Mouse (Mus musculus) hindbrain, postnatal 0 days (tissue): Measurements from ENCODE around the gene Fras1. TPM values are rescaled to one million over a fixed set of nuclear protein-coding genes. Genes with fewer than 3 reads are reported as not detected.

ENCODE experiments used
- ATAC-seq: fragments of 200-750 bp; cut with Nextera tagmentation; 2 replicates; pipeline ENCODE4 v1.8.0; 2017; ENCODE audit warnings: mild to moderate bottlenecking, moderate TSS enrichment, moderate library complexity
- DNase-seq: peaks from one replicate; pipeline ENCODE4 v3.0.0-alpha.2; 2015; ENCODE audit warnings: low spot score
- H3K27ac ChIP-seq: fragments of 300-500 bp; sonication (generic); 2 replicates; pipeline ENCODE4 v1.5.1; 2014; ENCODE audit warnings: mild to moderate bottlenecking
- H3K27me3 ChIP-seq: fragments of 300-500 bp; sonication (generic); 2 replicates; pipeline ENCODE4 v1.6.1; 2014; ENCODE audit warnings: low read length, mixed read lengths; ENCODE audit not compliant: insufficient read depth
- H3K36me3 ChIP-seq: fragments of 300-500 bp; sonication (generic); 2 replicates; pipeline ENCODE4 v1.6.1; 2014; ENCODE audit warnings: low read length, mixed read lengths; ENCODE audit not compliant: insufficient read depth
- H3K4me1 ChIP-seq: fragments of 300-500 bp; sonication (generic); 2 replicates; pipeline ENCODE4 v1.6.1; 2014; ENCODE audit warnings: antibody characterized with exemption, low read length, mixed read lengths; ENCODE audit not compliant: insufficient read depth
- H3K4me2 ChIP-seq: fragments of 300-500 bp; sonication (generic); 2 replicates; pipeline ENCODE4 v1.6.1; 2014; ENCODE audit warnings: low read depth, mild to moderate bottlenecking, low read length, moderate library complexity, mixed read lengths
- H3K4me3 ChIP-seq: fragments of 300-500 bp; sonication (generic); 2 replicates; pipeline ENCODE4 v1.5.1; 2014; ENCODE audit warnings: low read length
- H3K9ac ChIP-seq: fragments of 300-500 bp; sonication (generic); replicated peaks from 2 replicates; pipeline ENCODE4 v1.6.1; 2014; ENCODE audit warnings: mild to moderate bottlenecking, low read length, moderate library complexity, mixed read lengths
- H3K9me3 ChIP-seq: fragments of 300-500 bp; sonication (generic); 2 replicates; pipeline ENCODE4 v1.6.1; 2016; ENCODE audit warnings: low read length, mixed read lengths
- CTCF ChIP-seq: IDR thresholded peaks from 2 replicates; pipeline ENCODE4 v1.5.1; 2016; ENCODE audit warnings: antibody characterized with exemption, control low read depth, low read depth
- WGBS: fragments of 180-500 bp; shearing (Covaris S2); extraction: QIAGEN DNeasy Blood & Tissue Kit; methylation state at CpG from one replicate; pipeline ENCODE4 v1.1.7; 2014; 5-methylcytosine and 5-hydroxymethylcytosine counted together
- polyA plus RNA-seq: library from polyadenylated mRNA; unstranded; fragments of >200 nt; fragmentation: Nextera tagmentation; extraction: Ambion mirVana; gene quantifications from 2 replicates; pipeline ENCODE4 v1.2.1, GENCODE M21; 2015
- total RNA-seq: library from RNA; depleted of rRNA; stranded (reverse); fragments of >200 nt; gene quantifications from 2 replicates; pipeline ENCODE4 v1.2.3, GENCODE M21; 2014

Gene Fras1
- total and polyA plus RNA-seq, 2 experiments from 2014 or later: 2.9 to 15.3 TPM

- 66% methylated on average over 4 of the region's 4 CpGs for WGBS
Measured at GRCm38 (mm10) chr5:96363950-96364349, 9.8 kb upstream of the Fras1 start.

GRCm38 (mm10) chr5:96365590-96365989 lies 8.2 kb upstream of the Fras1 start:
- Histone ChIP-seq H3K9ac (no peak overlapping the region), H3K4me1 (no peaks in the 10 kb centered on the region), H3K27me3 (no peaks in the 10 kb centered on the region), H3K36me3 (no peaks in the 10 kb centered on the region), H3K4me3 (no peak overlapping the region), H3K27ac (no peak overlapping the region), H3K4me2 (no peak overlapping the region), H3K9me3 (no peaks in the 10 kb centered on the region)
- ATAC-seq (no peak), DNase-seq (no peak)
- no peak for TF ChIP-seq CTCF
- 88% methylated on average over 5 of the region's 5 CpGs for WGBS

More at GRCm38 (mm10) chr5:96363950-96364349, 9.8 kb upstream of the Fras1 start:
- no peaks in the 10 kb centered on the region for H3K36me3 ChIP-seq
- H3K27me3 ChIP-seq: no peaks in the 10 kb centered on the region
- H3K4me1 ChIP-seq: no peaks in the 10 kb centered on the region
- H3K9ac ChIP-seq: no peak overlapping the region
- H3K27ac ChIP-seq: no peak overlapping the region
- ATAC-seq (no peak), DNase-seq (no peak)
- no peak overlapping the region for H3K4me3 ChIP-seq
- H3K9me3 ChIP-seq: no peaks in the 10 kb centered on the region
- no peak overlapping the region for H3K4me2 ChIP-seq
- TF ChIP-seq CTCF: no peak

- Histone ChIP-seq H3K9me3 (no peaks in the 10 kb centered on the region), H3K36me3 (no peaks in the 10 kb centered on the region), H3K4me3 (no peak overlapping the region), H3K27me3 (no peaks in the 10 kb centered on the region), H3K9ac (no peak overlapping the region), H3K27ac (no peak overlapping the region), H3K4me2 (no peak overlapping the region), H3K4me1 (no peaks in the 10 kb centered on the region)
- no peak for TF ChIP-seq CTCF
- DNase-seq (no peak), ATAC-seq (no peak)
Measured at GRCm38 (mm10) chr5:96367260-96367659, 6.5 kb upstream of the Fras1 start.

- no peak for TF ChIP-seq CTCF
- ATAC-seq: peak; percentile 3; the same call in 1 of the 2 replicates
- peaks cover 4% of the 10 kb centered on the region; the same call in 1 of the 2 replicates for H3K4me1 ChIP-seq
- H3K36me3 ChIP-seq: no peaks in the 10 kb centered on the region
- peak overlapping the region; percentile 55 for H3K4me3 ChIP-seq
- H3K27me3 ChIP-seq: no peaks in the 10 kb centered on the region
- 28% methylated on average over 6 of the region's 6 CpGs for WGBS
- H3K9ac ChIP-seq: peak overlapping the region; percentile 51; the same call in 1 of the 2 replicates
- H3K4me2 ChIP-seq: peak overlapping the region; percentile 94
- 0 out of 2 replicates have a peak overlapping the region, but pooled peaks have one; percentile 50 for H3K27ac ChIP-seq
- no peak for DNase-seq
- H3K9me3 ChIP-seq: no peaks in the 10 kb centered on the region
Measured at GRCm38 (mm10) chr5:96373106-96373505, 649 bp upstream of the Fras1 start.

GRCm38 (mm10) chr5:96373986-96374901 lies 489 bp downstream of the Fras1 start:
- TF ChIP-seq CTCF: peak; percentile 22
- H3K27ac ChIP-seq: peak overlapping the region; percentile 50; the same call in 1 of the 2 replicates

GRCm38 (mm10) chr5:96375391-96375831 lies 1.7 kb downstream of the Fras1 start:
- peak overlapping the region; percentile 55 for H3K4me3 ChIP-seq
- H3K4me1 ChIP-seq: peaks cover 4% of the 10 kb centered on the region; the same call in 1 of the 2 replicates
- no peaks in the 10 kb centered on the region for H3K27me3 ChIP-seq
- ATAC-seq (no peak), DNase-seq (peak; percentile 10)
- no peaks in the 10 kb centered on the region for H3K9me3 ChIP-seq
- TF ChIP-seq CTCF: no peak
- WGBS: 0% methylated on average over 13 of the region's 17 CpGs
- H3K27ac ChIP-seq: no peak overlapping the region
- H3K9ac ChIP-seq: peak overlapping the region; percentile 51; the same call in 1 of the 2 replicates
- H3K4me2 ChIP-seq: peak overlapping the region; percentile 94
- no peaks in the 10 kb centered on the region for H3K36me3 ChIP-seq

More at GRCm38 (mm10) chr5:96373986-96374901, 489 bp downstream of the Fras1 start:
- peak; percentile 80 for DNase-seq
- Histone ChIP-seq H3K36me3 (no peaks in the 10 kb centered on the region), H3K9ac (peak overlapping the region; percentile 51), H3K4me2 (peak overlapping the region; percentile 94), H3K4me1 (peaks cover 4% of the 10 kb centered on the region; the same call in 1 of the 2 replicates), H3K27me3 (no peaks in the 10 kb centered on the region), H3K9me3 (no peaks in the 10 kb centered on the region), H3K4me3 (peak overlapping the region; percentile 55)
- ATAC-seq: peak; percentile 89
- WGBS: under 1% methylated on average over 79 of the region's 84 CpGs
